Mouse (Mus musculus): ENCODE data around the gene 1700123O20Rik.
A peak's percentile ranks its signal among the peaks of the same experiment; 100 is the strongest.

Gene 1700123O20Rik

DNA sequence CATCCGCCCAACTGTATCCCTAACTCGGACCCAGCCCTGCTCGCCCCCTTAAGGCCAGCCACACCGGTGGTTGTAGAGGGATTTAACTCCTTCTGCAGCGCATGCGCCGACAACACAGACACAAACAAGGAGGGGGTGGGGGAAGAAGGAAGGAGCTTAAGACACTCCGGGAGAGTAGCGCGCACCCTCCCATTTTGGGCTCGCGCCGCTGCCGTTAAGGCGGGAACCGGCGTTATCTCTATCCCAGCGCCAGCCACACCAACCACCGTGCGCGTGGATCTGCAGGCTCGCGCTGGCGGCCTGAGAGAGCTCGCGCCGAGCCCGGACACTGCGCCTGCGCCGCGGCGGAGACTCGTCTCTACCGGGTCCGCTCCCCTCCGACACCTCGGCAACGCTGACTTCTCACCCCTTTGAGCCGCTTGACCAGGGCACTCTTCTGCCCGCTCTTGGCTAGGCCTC is at the start of gene 1700123O20Rik:
Gene 1700123O20Rik (plus strand): TSS at position 154 of the 459 bp plus-strand sequence.
- no peak for DNase-seq (ENCODE audit: low read depth in 2 of 2, low spot score in 2 of 2)

DNA sequence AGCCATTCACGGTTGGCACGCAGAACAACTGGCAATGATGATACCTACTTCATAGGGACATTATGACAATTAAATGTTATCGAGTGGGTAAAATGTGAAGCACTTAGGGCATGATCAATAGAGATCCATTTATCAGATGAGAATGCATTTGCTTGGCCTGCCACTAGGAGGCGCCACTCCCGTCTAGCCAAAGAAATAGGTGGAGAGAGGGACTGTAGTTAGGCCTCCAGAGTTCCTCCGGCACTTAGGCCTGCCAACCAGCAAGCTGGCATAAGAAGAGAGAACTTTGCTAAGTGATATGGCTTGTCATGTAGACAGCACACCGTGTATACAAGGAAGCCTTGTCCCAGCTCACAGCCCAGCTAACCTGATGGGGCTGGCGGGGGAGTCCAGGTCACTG is 49.1 kb upstream of the 1700123O20Rik start:
- peak; percentile 58 to 68 for DNase-seq (ENCODE audit: low read depth in 2 of 2, low spot score in 2 of 2)

DNA sequence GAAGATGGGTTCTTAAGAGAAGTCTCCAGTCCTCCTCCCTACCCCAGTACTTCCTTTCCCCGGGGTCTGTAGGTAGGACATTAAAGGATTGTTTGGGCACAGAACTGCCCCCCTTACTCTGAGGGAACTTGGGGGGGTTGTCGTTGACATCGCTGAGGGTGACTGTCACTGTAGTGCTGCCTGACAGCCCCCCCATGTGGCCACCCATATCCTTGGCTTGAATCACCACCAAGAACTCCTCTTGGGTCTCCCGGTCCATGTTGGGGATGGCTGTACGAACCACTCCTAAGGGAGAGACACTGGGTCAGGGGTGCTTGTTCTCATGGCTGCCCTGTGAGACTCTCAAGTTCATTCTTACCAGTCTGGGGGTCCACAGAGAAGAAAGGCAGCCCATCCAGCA is 47.8 kb upstream of the 1700123O20Rik start:
- DNase-seq (ENCODE audit: low read depth in 2 of 2, low spot score in 2 of 2), result no peak

DNA sequence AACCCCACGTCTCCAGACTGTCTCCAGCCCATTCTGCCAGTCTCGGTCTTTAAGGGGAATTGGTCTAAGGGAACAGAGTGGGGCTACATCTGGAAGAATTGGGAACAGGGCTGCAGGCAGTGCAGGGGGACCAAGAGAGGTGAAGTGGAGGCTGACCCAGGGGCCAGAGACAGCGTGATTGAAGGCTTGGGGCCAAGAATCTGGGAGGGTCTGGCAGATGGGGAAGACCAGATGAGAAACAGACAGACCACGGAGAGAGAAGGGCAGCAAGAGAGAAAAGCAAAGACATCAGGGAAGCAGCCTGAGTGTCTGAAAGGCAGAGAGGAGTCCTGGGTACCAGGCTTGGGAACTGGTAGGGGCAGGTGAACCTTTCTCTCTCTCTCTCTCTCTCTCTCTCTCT is 45.9 kb upstream of the 1700123O20Rik start:
- no peak for DNase-seq (ENCODE audit: low read depth in 2 of 2, low spot score in 2 of 2)

DNA sequence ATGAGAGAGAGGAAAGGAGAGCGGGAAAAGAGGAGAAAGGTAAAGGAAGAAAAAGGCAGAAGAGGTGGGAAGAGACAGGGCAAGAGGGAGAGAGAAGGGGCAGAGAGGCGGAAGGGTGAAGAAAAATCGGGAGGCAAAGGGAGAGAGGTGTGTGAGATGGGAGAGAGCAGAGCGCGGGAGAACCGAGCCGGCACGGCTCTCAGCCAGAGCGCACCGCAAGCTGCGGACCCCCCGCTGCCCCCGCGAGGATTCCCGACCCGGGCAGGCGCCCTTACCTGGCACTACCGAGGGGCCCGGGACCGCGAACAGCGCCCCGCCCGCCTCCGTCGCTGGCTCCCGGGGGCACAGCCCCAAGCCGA is 45.1 kb upstream of the 1700123O20Rik start, which contains the start of gene Gm17606:
Gene Gm17606 (plus strand): TSS at position 7 of the 359 bp plus-strand sequence.
- DNase-seq (ENCODE audit: low read depth in 2 of 2, low spot score in 2 of 2), result no peak

DNA sequence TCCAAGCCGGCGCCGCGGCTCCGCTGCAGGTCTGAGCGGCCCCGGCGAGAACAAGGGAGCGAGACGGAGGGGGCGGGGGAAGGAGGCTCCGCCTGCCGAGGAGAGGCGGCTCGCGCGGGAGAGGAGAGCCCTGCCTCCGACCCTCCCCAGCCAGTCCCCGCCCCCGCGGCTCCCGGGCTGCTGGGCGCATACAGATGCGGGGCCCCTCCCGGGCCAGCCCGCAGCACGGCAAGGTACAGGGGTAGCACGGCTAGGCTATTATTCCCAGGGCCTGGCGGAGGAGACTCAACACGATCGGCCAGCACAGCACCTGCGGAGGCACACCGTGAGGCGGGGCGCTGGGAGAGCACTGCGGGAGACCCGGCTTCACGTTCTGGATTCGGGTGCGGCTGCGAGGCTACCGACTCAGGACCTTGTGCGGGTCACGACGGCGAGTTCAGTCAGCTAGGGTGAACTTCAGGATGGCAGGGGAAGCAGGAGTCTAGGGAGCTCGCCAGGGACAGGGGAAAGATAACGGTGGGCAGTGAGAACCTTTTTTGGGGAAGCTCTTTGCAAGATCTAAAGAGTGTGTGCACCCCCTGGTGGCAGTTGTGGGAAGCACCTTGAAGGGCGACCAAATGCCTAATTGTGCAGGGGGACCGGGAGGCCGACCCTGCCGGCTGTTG is 44.6 kb upstream of the 1700123O20Rik start, which contains the start of gene Cdh24:
Gene Cdh24 (minus strand): TSS at position 60 of the 665 bp plus-strand sequence.
- DNase-seq (ENCODE audit: low read depth in 2 of 2, low spot score in 2 of 2), result peak; percentile 86 to 93

DNA sequence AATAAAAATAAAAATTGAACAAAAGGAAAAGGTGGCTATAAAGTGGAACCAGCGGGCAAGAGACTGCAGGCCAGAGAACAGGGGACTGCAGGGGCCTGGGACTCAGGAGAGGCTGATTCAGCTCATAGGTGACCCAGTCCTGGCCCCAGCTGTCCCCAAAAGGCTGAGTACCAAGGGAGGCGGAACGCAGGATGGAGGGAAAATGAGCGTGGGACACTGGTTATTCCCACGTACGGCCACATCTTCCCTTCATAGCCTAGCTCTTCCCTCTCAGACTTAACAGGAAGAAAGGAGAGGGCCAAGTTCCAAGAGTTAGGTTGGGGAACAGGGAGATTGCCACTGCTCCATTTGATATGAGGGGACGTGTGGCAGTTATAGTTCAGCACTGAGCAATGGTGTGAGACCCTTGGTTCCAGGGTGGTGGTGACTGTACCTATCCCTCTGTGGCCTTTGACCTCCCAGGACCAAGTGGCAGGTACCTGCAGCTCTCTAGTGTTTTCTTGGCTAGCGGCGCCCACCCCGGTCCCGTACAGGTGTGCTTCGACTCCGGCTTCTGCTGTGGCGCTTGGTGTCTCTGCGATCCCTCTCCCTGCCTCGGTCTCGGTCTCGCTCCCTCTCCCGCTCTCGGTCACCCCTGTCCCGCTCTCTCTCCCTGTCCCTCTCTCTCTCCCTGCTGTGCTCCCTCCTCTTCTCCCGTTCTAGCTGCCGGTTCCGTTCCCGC is 43.6 kb upstream of the 1700123O20Rik start:
- no peak for DNase-seq (ENCODE audit: low read depth in 2 of 2, low spot score in 2 of 2)

DNA sequence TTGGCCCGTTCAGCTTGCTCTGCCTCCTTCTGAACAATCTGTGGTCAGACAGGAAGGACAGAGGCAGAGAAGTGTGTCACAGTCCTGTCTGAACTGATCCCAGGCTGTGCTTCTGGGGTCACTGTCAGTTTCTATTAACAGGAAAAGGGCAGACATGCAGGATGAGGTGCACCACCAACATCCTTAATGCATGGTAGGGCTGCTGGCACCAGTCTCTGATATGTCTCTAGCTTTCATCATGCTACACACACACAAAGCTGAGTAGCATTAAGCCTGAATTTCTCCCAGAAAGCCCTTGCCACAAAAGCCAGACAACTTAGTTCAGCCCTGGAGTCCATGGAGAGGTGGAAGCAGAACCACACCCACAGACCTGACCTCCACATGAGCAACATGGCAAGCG is 43.0 kb upstream of the 1700123O20Rik start:
- no peak for DNase-seq (ENCODE audit: low read depth in 2 of 2, low spot score in 2 of 2)

DNA sequence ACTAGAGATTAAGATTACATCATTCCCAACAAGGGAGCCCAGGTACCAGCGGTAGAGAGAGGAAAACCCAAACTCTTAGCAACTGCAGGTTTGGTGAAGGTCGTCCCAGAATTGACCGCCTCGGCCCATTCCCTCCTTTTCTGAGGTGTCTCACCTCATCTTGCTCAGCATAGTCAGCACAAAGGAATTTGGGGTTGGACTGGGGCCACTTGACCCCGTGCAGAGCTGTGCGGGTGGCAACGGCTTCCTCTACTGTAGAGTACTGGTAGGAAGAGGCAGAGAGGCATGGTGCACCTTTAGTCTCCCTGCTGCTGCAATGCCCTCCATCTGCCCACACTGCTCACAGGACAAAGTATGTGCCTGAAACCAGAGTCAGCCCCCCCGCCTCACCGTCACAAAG is 41.7 kb upstream of the 1700123O20Rik start:
- no peak for DNase-seq (ENCODE audit: low read depth in 2 of 2, low spot score in 2 of 2)

DNA sequence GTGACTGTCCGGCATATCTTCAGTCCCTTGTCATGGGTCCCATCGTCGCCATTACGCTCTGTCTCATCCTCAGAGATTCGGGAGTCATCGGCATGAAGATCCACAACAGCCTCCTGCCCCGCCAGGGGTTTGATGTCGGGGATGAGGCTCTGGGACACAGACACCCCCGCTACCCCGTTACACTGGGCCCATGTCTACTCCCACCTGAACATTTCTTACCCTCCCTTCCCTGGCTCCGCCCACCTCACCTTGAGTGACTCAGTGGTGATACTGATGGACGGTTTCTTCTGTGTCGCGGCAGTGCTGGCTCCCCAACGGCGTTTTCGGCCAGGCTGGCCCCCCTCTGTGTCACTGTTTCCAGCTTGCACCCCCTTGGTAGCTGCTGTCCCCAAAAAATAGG is 39.6 kb upstream of the 1700123O20Rik start:
- DNase-seq (ENCODE audit: low read depth in 2 of 2, low spot score in 2 of 2), result no peak

DNA sequence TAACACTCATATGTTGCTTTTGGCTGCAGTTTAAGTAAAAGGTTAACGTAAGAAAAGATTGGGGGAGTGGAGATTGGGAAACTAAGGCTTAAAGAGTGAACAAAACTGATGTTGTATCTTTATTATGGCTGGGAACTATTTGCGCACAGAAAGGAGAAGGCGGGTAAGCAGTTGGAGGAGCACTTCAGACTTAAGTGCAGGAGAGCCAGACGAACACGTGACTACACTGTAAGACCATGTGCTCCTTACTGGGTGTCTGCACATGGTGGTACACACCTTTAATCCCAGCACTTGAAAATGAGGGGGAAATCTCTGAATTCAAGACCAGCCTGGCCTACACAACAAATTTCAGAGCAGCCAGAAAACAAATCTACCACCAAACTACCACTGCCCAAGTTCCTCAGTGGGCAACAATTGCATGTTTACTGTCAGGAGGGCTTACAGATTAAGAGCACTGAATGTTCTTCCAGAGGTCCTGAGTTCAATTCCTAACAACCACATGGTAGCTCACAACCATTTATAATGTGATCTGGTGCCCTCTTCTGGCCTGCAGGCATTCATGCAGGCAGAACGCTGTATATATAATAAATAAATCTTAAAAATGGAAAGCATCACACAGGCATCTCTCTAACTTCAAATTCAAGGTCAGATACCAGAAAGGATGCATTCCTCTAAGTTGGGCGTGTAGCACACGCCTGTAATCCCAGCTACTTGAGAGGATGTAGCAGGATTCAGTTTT is 38.9 kb upstream of the 1700123O20Rik start:
- DNase-seq (ENCODE audit: low read depth in 2 of 2, low spot score in 2 of 2), result no peak

DNA sequence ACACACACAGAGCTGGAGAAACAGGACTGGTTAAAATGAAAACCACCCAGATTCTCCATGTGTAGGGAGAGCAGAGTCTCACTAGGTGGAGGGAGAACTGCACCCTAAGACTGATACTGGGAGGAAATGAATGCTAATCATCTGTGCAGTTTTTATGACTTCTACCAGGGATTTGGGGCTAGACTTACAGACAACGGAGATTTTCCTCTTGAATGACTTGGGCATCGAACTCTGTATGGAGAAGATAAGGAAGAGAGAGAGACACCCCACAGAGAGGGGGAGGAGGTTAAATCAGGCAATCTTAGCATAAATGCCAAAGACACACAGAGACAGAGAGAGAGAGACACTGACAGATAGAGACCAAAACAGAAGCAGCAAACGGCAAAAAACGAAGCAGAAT is 38.1 kb upstream of the 1700123O20Rik start:
- DNase-seq (ENCODE audit: low read depth in 2 of 2, low spot score in 2 of 2), result no peak

DNA sequence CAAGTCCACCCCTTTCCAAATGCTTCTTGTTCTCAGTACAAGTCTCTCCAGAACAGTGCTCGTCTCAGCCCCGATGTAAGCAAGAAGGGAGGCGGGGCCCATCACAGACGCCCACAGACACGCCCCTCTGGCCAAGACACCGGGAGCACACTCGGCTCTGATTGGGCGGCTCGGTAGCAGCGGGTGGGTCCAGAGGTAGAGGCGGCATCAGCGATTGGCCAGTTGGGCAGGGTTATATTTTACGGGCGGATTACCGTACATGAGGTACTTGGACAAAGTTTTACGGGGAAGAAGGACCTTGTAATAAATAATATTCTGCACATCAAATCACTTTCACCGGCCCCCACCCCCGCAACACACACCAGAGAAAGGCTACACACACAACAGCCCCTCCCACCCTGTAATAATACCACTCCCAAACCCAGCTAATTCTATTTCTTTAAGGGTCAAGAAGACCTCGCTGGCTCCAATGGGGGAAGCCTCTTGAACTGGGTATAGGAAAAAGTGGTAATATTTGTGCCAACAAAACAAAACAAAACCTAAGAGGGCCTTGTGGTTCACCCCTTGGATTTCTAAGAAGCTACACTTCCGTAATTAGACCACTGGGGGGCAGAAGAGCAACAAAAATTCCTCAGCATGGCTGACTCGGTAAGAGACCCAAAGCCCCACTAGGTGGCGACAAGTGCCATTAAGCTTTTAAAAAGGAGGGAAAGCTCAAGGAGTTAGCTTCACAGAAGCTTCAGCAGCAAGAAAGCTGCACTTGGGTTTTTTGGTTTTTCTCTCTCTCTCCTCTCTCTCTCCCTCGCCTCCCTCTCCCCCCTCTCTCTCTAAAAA is 35.2 kb upstream of the 1700123O20Rik start:
- DNase-seq (ENCODE audit: low read depth in 2 of 2, low spot score in 2 of 2), result peak; percentile 80 to 92

DNA sequence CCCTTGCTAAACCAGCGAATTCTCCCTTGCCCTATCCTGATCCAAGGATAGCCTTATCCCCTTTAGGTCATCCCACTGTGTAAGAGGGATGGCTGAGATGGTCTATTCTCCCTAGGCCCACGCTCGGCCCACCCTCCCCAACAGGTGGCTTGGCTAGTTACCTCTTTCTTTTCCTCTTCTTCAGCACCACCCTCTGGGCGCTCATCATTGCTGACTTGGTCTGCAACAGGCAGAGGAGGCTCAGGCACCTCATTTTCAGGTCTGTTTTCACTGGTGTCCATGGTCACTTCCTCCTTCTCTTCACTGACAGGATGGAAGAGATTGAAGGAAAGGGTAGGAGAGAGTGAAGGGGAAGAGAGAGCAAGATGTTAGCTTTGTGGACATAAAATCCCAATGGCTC is 34.5 kb upstream of the 1700123O20Rik start:
- no peak for DNase-seq (ENCODE audit: low read depth in 2 of 2, low spot score in 2 of 2)

DNA sequence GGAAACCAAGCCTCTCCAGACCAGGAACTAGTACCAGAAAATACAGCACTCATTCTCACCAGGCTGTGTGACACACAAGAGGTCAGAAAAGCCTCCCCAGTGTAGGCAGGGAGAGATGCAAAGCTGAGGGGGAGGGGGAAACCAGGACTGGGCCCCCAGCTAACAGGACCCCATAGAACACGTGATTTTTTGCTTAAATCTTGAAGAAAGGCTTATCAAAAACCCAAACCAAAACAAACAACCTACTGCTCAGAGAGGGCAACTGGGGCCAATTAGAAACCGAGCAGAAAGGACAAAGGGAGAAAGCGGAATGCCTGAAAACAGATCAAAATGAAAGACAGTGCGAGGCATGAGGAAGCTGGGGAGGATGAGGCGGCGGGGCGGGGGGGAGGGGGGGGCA is 33.2 kb upstream of the 1700123O20Rik start:
- no peak for DNase-seq (ENCODE audit: low read depth in 2 of 2, low spot score in 2 of 2)

DNA sequence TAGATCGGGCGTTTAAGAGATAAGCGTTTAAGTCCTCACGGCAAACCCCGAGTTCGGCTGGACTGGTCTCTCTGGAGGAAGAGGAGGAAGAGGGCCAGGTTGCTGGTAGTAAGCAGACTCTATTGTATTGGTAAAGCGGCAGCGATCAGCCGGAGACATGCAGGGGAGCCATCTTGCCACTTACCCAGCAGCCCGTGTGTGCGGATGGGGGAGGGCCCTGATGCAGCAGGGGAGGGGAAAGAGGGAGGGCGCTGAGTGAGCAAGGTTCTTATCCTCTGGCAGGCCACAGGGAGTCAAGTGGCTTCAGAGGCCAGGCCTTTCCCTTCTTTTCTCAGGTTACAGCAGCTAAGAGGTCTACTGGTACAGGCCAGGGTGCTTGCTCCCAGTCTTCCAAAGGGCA is 32.5 kb upstream of the 1700123O20Rik start:
- DNase-seq (ENCODE audit: low read depth in 2 of 2, low spot score in 2 of 2), result peak; percentile 68 to 71

DNA sequence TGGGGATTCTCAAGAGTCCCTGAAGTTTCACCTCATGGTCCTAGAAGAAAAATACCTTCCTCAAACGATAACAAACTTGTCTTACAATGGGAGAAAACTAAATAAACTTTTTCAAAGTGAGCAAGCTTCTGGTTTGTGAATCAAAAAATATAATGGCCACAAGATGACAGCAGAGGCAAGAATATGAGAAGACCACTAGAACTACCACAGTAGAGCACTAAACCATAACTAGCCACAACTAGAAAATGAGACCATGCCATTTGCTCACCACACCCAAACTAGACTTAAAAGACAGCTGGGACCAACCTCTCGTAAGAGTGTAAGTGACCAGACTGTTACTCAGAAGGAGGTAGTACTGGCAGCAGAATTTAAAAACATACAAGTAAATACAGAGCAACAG is 26.0 kb upstream of the 1700123O20Rik start:
- peak in 1 of 2 experiments; percentile 35 for DNase-seq (ENCODE audit: low read depth in 2 of 2, low spot score in 2 of 2)

DNA sequence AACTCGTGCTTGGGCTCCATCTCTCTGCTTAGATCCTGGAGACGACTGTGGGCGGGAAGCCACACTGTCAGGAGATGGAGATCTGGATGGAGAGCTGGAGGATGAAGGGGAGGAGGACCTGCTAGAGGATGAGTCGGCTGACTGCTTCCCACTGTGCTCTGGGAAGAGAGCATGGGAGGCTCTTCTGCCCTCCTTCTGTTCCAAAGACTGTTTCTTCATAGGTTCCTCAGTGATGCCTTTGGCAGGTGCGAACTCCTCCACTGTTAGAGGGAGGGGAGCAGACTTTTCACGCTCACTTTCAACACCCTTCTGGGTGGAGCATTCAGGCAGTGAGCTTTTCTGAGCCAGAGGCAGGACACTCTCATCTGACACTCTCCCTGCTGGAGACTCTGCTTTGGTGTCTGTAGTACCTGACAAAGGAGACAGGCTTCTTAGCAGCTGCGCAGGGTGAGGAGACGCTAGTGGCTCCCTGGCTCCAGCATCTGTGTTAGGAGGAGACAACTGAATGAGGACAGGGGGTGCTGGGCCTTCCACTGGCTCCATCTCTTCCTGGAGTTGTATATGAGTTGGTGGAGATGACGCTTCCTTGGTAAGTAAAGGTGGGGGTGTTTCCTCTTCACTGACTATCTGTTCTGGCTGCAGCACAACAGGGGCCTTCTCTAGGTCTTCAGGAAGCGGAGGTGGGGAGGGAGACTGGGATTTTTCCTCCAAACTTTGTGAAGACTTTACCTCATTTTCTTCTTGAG is 21.4 kb upstream of the 1700123O20Rik start:
- DNase-seq (ENCODE audit: low read depth in 2 of 2, low spot score in 2 of 2), result no peak

DNA sequence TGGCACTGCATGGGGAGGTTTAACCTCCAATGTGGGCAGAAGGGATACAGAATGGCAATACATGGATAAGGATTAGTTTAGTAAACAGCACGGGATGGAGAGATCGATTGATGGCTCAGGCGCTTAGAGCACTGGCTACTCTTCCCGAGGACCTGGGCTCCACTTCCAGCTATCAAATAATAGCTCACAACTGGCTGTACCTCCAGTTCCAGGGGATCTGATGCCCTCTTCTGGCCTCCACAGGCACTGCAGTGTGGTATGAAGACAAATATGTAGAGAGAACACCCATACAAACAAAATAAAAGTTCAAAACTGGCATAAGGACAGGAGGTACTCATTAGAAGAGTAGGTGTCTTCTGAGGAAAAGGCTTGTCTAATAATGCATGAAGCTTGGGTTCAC is 16.6 kb upstream of the 1700123O20Rik start:
- peak; percentile 35 to 61 for DNase-seq (ENCODE audit: low read depth in 2 of 2, low spot score in 2 of 2)

DNA sequence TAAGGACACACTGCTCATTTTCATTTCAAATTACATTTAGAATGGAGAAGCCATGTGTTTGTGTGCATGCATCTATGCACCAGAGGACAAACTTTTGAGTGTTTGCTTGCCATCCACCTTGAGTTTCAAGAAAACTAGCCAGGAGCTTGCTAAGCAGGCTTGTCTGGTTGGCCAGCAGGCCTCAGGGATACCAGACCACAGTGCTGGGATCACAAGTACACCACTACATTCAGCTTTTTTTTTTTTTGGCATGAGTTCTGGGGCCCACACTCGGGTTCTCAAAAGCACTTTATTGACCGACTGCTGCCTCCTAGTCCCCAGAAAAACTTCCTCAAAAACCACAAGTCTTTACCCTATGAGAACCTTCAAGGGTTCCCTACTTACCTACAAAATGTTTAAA is 11.7 kb upstream of the 1700123O20Rik start:
- DNase-seq (ENCODE audit: low read depth in 2 of 2, low spot score in 2 of 2), result no peak
